Mouse (Mus musculus): ENCODE data around the gene Sarnp. TPM values are rescaled to one million over a fixed set of nuclear protein-coding genes. Genes with fewer than 3 reads are reported as not detected.
"Not testable (repeated sequence)": the region's sequence is repeated elsewhere in the genome, so short reads cannot be mapped to it uniquely, and the experiment has no call there.

The Sarnp gene
- total and polyA plus RNA-seq, 2 experiments from 2014 or later = 19.4 to 135 TPM

- 0% methylated on average over 46 of the region's 46 CpGs for WGBS
- H3K9ac ChIP-seq (replicated peaks; ENCODE audit: low read depth, low read length) = peak within 1 kb of the TSS; percentile 76
- H3K4me3 ChIP-seq (ENCODE audit: low read depth, low read length) = peak within 1 kb of the TSS; percentile 83
- no peaks in the 10 kb centered on the region for H3K27me3 ChIP-seq (ENCODE audit: control insufficient read depth, insufficient read depth, low read length)
- H3K27ac ChIP-seq (ENCODE audit: low read depth) = peak within 1 kb of the TSS; percentile 59; the same call in 1 of the 2 replicates
- H3K4me1 ChIP-seq (ENCODE audit: control insufficient read depth, insufficient read depth) = peaks cover 10% of the 10 kb centered on the region
- peaks cover 35% of the 10 kb centered on the region for H3K36me3 ChIP-seq (replicated peaks; ENCODE audit: control insufficient read depth, insufficient read depth, low read length)
- H3K4me2 ChIP-seq (ENCODE audit: low read depth, low read length) = peak within 1 kb of the TSS; percentile 69
- H3K9me3 ChIP-seq (replicated peaks; ENCODE audit: control insufficient read depth, low read length) = no peaks in the 10 kb centered on the region
- ATAC-seq (ENCODE audit: insufficient read depth, low read depth) (peak; percentile 99), DNase-seq (ENCODE audit: low spot score) (peak; percentile 100)
- TF ChIP-seq CTCF (IDR thresholded peaks at IDR 0.05; ENCODE audit: low read depth) (no peak), EP300 (IDR thresholded peaks at IDR 0.05; ENCODE audit: low read depth) (peak; percentile 99)
Observed at GRCm38 (mm10) chr10:128821358-128822056, 4.4 kb downstream of the Sarnp start, which contains the start of gene Ormdl2. Gene Ormdl2 (minus strand): TSS chr10:128821645.

GRCm38 (mm10) chr10:128822135-128822534 lies 5.0 kb downstream of the Sarnp start:
- Histone ChIP-seq H3K36me3 (replicated peaks; ENCODE audit: control insufficient read depth, insufficient read depth, low read length) (peaks cover 31% of the 10 kb centered on the region), H3K9me3 (replicated peaks; ENCODE audit: control insufficient read depth, low read length) (no peaks in the 10 kb centered on the region), H3K9ac (replicated peaks; ENCODE audit: low read depth, low read length) (peak overlapping the region; percentile 76), H3K27me3 (ENCODE audit: control insufficient read depth, insufficient read depth, low read length) (no peaks in the 10 kb centered on the region), H3K4me3 (ENCODE audit: low read depth, low read length) (peak overlapping the region; percentile 83), H3K4me2 (ENCODE audit: low read depth, low read length) (peak overlapping the region; percentile 69), H3K4me1 (ENCODE audit: control insufficient read depth, insufficient read depth) (peaks cover 10% of the 10 kb centered on the region), H3K27ac (ENCODE audit: low read depth) (peak overlapping the region; percentile 59; the same call in 1 of the 2 replicates)
- ATAC-seq (ENCODE audit: insufficient read depth, low read depth) = no peak
- 2% methylated on average over 13 of the region's 13 CpGs for WGBS
- no peak for DNase-seq (ENCODE audit: low spot score)
- no peak for TF ChIP-seq CTCF (IDR thresholded peaks at IDR 0.05; ENCODE audit: low read depth)
- no peak for TF ChIP-seq EP300 (IDR thresholded peaks at IDR 0.05; ENCODE audit: low read depth)

GRCm38 (mm10) chr10:128823087-128823486 lies 6.0 kb downstream of the Sarnp start:
- H3K9me3 ChIP-seq (replicated peaks; ENCODE audit: control insufficient read depth, low read length); H3K27me3 ChIP-seq (ENCODE audit: control insufficient read depth, insufficient read depth, low read length); DNase-seq (ENCODE audit: low spot score); H3K4me1 ChIP-seq (ENCODE audit: control insufficient read depth, insufficient read depth); H3K27ac ChIP-seq (ENCODE audit: low read depth); H3K9ac ChIP-seq (replicated peaks; ENCODE audit: low read depth, low read length); ATAC-seq (ENCODE audit: insufficient read depth, low read depth): not testable (repeated sequence)
- peaks cover 21% of the 10 kb centered on the region for H3K36me3 ChIP-seq (replicated peaks; ENCODE audit: control insufficient read depth, insufficient read depth, low read length)
- 77% methylated on average over 4 of the region's 4 CpGs for WGBS
- H3K4me2 ChIP-seq (ENCODE audit: low read depth, low read length) = peak overlapping the region; percentile 69; the same call in 1 of the 2 replicates
- peak overlapping the region; percentile 83; the same call in 1 of the 2 replicates for H3K4me3 ChIP-seq (ENCODE audit: low read depth, low read length)

- ATAC-seq (ENCODE audit: insufficient read depth, low read depth) = no peak
- WGBS = 96% methylated on average over 9 of the region's 9 CpGs
Observed at GRCm38 (mm10) chr10:128823821-128824220, 6.7 kb downstream of the Sarnp start.

GRCm38 (mm10) chr10:128837400-128837799 lies 20.3 kb downstream of the Sarnp start:
- no peak overlapping the region for H3K27ac ChIP-seq (ENCODE audit: low read depth)
- no peak for TF ChIP-seq CTCF (IDR thresholded peaks at IDR 0.05; ENCODE audit: low read depth)
- TF ChIP-seq EP300 (IDR thresholded peaks at IDR 0.05; ENCODE audit: low read depth) = no peak
- no peaks in the 10 kb centered on the region for H3K27me3 ChIP-seq (ENCODE audit: control insufficient read depth, insufficient read depth, low read length)
- H3K4me3 ChIP-seq (ENCODE audit: low read depth, low read length) = no peak overlapping the region
- H3K4me1 ChIP-seq (ENCODE audit: control insufficient read depth, insufficient read depth) = no peaks in the 10 kb centered on the region
- H3K9me3 ChIP-seq (replicated peaks; ENCODE audit: control insufficient read depth, low read length) = no peaks in the 10 kb centered on the region
- H3K36me3 ChIP-seq (replicated peaks; ENCODE audit: control insufficient read depth, insufficient read depth, low read length) = peaks cover 39% of the 10 kb centered on the region
- no peak for ATAC-seq (ENCODE audit: insufficient read depth, low read depth)
- no peak overlapping the region for H3K9ac ChIP-seq (replicated peaks; ENCODE audit: low read depth, low read length)
- no peak for DNase-seq (ENCODE audit: low spot score)
- no peak overlapping the region for H3K4me2 ChIP-seq (ENCODE audit: low read depth, low read length)

More at GRCm38 (mm10) chr10:128823821-128824220, 6.7 kb downstream of the Sarnp start:
- Histone ChIP-seq H3K4me2 (ENCODE audit: low read depth, low read length) (no peak overlapping the region), H3K9me3 (replicated peaks; ENCODE audit: control insufficient read depth, low read length) (no peaks in the 10 kb centered on the region), H3K9ac (replicated peaks; ENCODE audit: low read depth, low read length) (no peak overlapping the region), H3K36me3 (replicated peaks; ENCODE audit: control insufficient read depth, insufficient read depth, low read length) (peaks cover 16% of the 10 kb centered on the region), H3K27ac (ENCODE audit: low read depth) (no peak overlapping the region), H3K27me3 (ENCODE audit: control insufficient read depth, insufficient read depth, low read length) (no peaks in the 10 kb centered on the region), H3K4me1 (ENCODE audit: control insufficient read depth, insufficient read depth) (peaks cover 10% of the 10 kb centered on the region), H3K4me3 (ENCODE audit: low read depth, low read length) (no peak overlapping the region)
- DNase-seq (ENCODE audit: low spot score) = no peak
- TF ChIP-seq EP300 (IDR thresholded peaks at IDR 0.05; ENCODE audit: low read depth) (no peak), CTCF (IDR thresholded peaks at IDR 0.05; ENCODE audit: low read depth) (no peak)

- Histone ChIP-seq H3K36me3 (replicated peaks; ENCODE audit: control insufficient read depth, insufficient read depth, low read length) (peaks cover 39% of the 10 kb centered on the region), H3K4me2 (ENCODE audit: low read depth, low read length) (no peak overlapping the region), H3K4me1 (ENCODE audit: control insufficient read depth, insufficient read depth) (no peaks in the 10 kb centered on the region), H3K27ac (ENCODE audit: low read depth) (no peak overlapping the region), H3K9me3 (replicated peaks; ENCODE audit: control insufficient read depth, low read length) (no peaks in the 10 kb centered on the region), H3K9ac (replicated peaks; ENCODE audit: low read depth, low read length) (no peak overlapping the region), H3K27me3 (ENCODE audit: control insufficient read depth, insufficient read depth, low read length) (no peaks in the 10 kb centered on the region), H3K4me3 (ENCODE audit: low read depth, low read length) (no peak overlapping the region)
- DNase-seq (ENCODE audit: low spot score) (no peak), ATAC-seq (ENCODE audit: insufficient read depth, low read depth) (no peak)
- TF ChIP-seq CTCF (IDR thresholded peaks at IDR 0.05; ENCODE audit: low read depth) = no peak
Observed at GRCm38 (mm10) chr10:128839434-128839833, 22.3 kb downstream of the Sarnp start.

All from heart, postnatal 0 days (tissue).